Mouse (Mus musculus) liver, embryonic 16.5 days (tissue): ENCODE data around the gene Adcy2. TPM values are rescaled to one million over a fixed set of nuclear protein-coding genes. Genes with fewer than 3 reads are reported as not detected.

ENCODE experiments used
- ATAC-seq: fragments of 200-750 bp; cut with Nextera tagmentation; 2 replicates; pipeline ENCODE4 v1.8.0; 2017; ENCODE audit warnings: low read depth, mild to moderate bottlenecking, moderate number of reproducible peaks, moderate library complexity
- H3K27ac ChIP-seq: fragments of 300-500 bp; sonication (generic); 2 replicates; pipeline ENCODE4 v1.5.1; 2014; ENCODE audit warnings: mild to moderate bottlenecking, low read length
- H3K27me3 ChIP-seq: fragments of 300-500 bp; sonication (generic); 2 replicates; pipeline ENCODE4 v1.6.1; 2014; ENCODE audit warnings: low read depth, low read length, mixed read lengths; ENCODE audit not compliant: control insufficient read depth, insufficient read depth
- H3K36me3 ChIP-seq: fragments of 300-500 bp; sonication (generic); 2 replicates; pipeline ENCODE4 v1.6.1; 2014; ENCODE audit warnings: mild to moderate bottlenecking; ENCODE audit not compliant: control insufficient read depth, insufficient read depth
- H3K4me1 ChIP-seq: fragments of 300-500 bp; sonication (generic); 2 replicates; pipeline ENCODE4 v1.6.1; 2014; ENCODE audit warnings: low read depth, low read length, mixed read lengths; ENCODE audit not compliant: control insufficient read depth
- H3K4me2 ChIP-seq: fragments of 300-500 bp; sonication (generic); 2 replicates; pipeline ENCODE4 v1.6.1; 2014; ENCODE audit warnings: low read depth, low read length, mixed read lengths
- H3K4me3 ChIP-seq: fragments of 300-500 bp; sonication (generic); 2 replicates; pipeline ENCODE4 v1.5.1; 2014; ENCODE audit warnings: low read depth, mild to moderate bottlenecking, low read length
- H3K9ac ChIP-seq: fragments of 300-500 bp; sonication (generic); 2 replicates; pipeline ENCODE4 v1.6.1; 2014; ENCODE audit warnings: low read depth, low read length
- H3K9me3 ChIP-seq: fragments of 300-500 bp; sonication (generic); replicated peaks from 2 replicates; pipeline ENCODE4 v1.6.1; 2016; ENCODE audit warnings: low read length; ENCODE audit not compliant: control insufficient read depth
- WGBS: fragments of 180-500 bp; shearing (Covaris S2); extraction: QIAGEN DNeasy Blood & Tissue Kit; methylation state at CpG from one replicate; pipeline ENCODE4 v1.1.7; 2014; ENCODE audit not compliant: insufficient replicate concordance; 5-methylcytosine and 5-hydroxymethylcytosine counted together
- polyA plus RNA-seq: library from polyadenylated mRNA; unstranded; fragments of >200 nt; fragmentation: Nextera tagmentation; extraction: Ambion mirVana; gene quantifications from 2 replicates; pipeline ENCODE4 v1.2.1, GENCODE M21; 2015

Adcy2 gene
- polyA plus RNA-seq, 1 experiment from 2014 or later, result 0.30 TPM

GRCm38 (mm10) chr13:68684919-68685318 is 314.4 kb downstream of the Adcy2 start:
- no peak overlapping the region for H3K27ac ChIP-seq
- H3K9ac ChIP-seq, result no peak overlapping the region
- no peak for ATAC-seq
- H3K9me3 ChIP-seq, result no peaks in the 10 kb centered on the region; the same call in 1 of the 2 replicates
- H3K4me3 ChIP-seq, result no peak overlapping the region
- WGBS, result 71% methylated on average over 2 of the region's 2 CpGs
- no peaks in the 10 kb centered on the region for H3K27me3 ChIP-seq
- H3K36me3 ChIP-seq, result no peaks in the 10 kb centered on the region
- H3K4me2 ChIP-seq, result no peak overlapping the region
- no peaks in the 10 kb centered on the region for H3K4me1 ChIP-seq

GRCm38 (mm10) chr13:68680429-68680828 is 318.9 kb downstream of the Adcy2 start:
- Histone ChIP-seq H3K36me3 (no peaks in the 10 kb centered on the region), H3K9ac (no peak overlapping the region), H3K27ac (no peak overlapping the region), H3K4me1 (no peaks in the 10 kb centered on the region), H3K4me2 (no peak overlapping the region), H3K9me3 (no peaks in the 10 kb centered on the region; the same call in 1 of the 2 replicates), H3K4me3 (no peak overlapping the region), H3K27me3 (no peaks in the 10 kb centered on the region)
- 33% methylated on average over 1 of the region's 1 CpGs for WGBS
- no peak for ATAC-seq

DNA sequence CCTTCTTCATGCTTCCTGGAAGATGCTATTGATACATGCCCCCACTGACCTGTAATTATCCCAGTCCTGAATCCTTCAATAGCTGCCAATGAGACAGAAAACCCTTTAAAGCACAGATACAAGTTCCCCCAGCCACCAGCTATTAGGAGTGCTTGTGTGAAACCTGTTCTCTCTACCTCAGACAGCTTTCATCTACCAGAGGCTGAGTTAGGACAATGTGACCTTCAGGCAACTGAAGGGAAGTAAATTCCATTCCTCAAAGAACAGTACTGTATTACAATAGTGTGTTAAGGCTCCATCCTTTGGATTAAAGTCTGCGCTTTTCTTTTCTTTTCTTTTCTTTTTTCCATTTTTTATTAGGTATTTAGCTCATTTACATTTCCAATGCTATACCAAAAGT is 356.6 kb downstream of the Adcy2 start:
- no peaks in the 10 kb centered on the region for H3K4me1 ChIP-seq
- no peak overlapping the region for H3K27ac ChIP-seq
- H3K36me3 ChIP-seq, result no peaks in the 10 kb centered on the region
- H3K9ac ChIP-seq, result no peak overlapping the region
- no peak overlapping the region for H3K4me3 ChIP-seq
- H3K27me3 ChIP-seq, result no peaks in the 10 kb centered on the region
- no peak overlapping the region for H3K4me2 ChIP-seq
- ATAC-seq, result no peak
- H3K9me3 ChIP-seq, result no peaks in the 10 kb centered on the region
- 64% methylated on average over 1 of the region's 1 CpGs for WGBS

GRCm38 (mm10) chr13:68627041-68627440 is 372.3 kb downstream of the Adcy2 start:
- no peak overlapping the region for H3K9ac ChIP-seq
- H3K4me1 ChIP-seq, result no peaks in the 10 kb centered on the region
- WGBS, result 66% methylated on average over 3 of the region's 3 CpGs
- H3K9me3 ChIP-seq, result no peaks in the 10 kb centered on the region
- no peak overlapping the region for H3K4me2 ChIP-seq
- no peaks in the 10 kb centered on the region for H3K36me3 ChIP-seq
- no peak for ATAC-seq
- H3K4me3 ChIP-seq, result no peak overlapping the region
- H3K27me3 ChIP-seq, result no peaks in the 10 kb centered on the region
- no peak overlapping the region for H3K27ac ChIP-seq

DNA sequence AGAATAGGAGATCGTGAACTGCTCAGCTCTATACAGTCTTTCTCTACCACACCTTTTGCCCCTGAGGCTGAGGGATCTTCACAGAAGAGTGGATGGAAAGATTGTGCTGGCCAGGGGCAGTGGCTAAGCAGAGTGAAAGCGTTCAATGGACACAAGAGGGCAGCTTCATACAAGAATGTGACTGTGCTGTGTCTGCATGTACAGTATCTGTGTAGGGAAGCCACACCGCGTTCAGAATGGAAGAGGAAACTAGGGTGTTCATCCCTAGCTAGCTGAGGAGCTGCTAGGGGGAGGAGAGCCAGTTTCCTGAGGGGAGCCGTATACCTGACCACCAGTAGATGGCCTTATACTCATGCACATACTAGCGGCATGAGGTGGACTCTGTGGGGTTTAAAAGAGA is 376.5 kb downstream of the Adcy2 start:
- Histone ChIP-seq H3K36me3 (no peaks in the 10 kb centered on the region), H3K4me2 (no peak overlapping the region), H3K4me1 (no peaks in the 10 kb centered on the region), H3K9me3 (no peaks in the 10 kb centered on the region), H3K27me3 (no peaks in the 10 kb centered on the region), H3K4me3 (no peak overlapping the region), H3K9ac (no peak overlapping the region), H3K27ac (no peak overlapping the region)
- no peak for ATAC-seq
- 41% methylated on average over 6 of the region's 6 CpGs for WGBS

DNA sequence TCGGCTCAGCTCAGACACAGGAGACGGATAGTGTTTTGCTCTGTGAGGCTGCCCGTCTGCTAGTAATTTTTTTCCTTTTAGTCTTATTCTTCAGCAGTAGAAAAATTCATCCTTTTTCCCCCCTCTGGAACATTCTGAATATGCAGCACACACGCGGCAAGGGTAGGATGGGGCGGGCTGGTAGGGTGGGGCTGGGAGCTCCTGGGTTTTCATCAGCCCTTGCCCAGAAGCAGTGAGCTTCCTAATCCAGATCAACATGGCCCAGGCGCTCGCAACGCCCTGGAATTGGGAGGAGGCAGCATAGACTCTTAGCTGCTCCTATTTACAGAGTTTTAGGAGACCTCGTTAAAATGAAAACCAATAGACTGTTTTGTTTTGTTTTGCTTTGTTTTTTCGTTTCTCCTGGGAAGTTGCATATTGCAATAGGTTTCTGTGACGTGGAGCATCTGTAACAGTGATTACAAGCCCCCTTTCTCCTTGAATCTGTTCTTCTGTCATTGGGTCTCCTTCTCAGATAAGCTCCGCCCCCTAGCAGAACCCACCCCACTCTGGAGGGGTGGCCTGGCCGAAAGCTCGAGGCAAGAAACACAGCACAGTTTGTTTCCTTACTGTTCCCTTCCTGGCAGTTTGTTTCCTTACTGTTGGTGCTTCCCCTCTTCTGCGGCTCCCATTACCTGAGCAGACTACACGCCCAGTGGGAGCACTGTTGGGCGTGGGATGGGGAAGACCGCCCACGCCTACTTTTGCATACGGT is 391.5 kb downstream of the Adcy2 start:
- Histone ChIP-seq H3K4me1 (no peaks in the 10 kb centered on the region), H3K9ac (no peak overlapping the region), H3K27ac (no peak overlapping the region), H3K4me3 (no peak overlapping the region), H3K4me2 (no peak overlapping the region), H3K27me3 (no peaks in the 10 kb centered on the region), H3K36me3 (no peaks in the 10 kb centered on the region), H3K9me3 (no peaks in the 10 kb centered on the region)
- 44% methylated on average over 21 of the region's 21 CpGs for WGBS
- no peak for ATAC-seq

- Histone ChIP-seq H3K27ac (no peak overlapping the region), H3K4me3 (no peak overlapping the region), H3K36me3 (no peaks in the 10 kb centered on the region), H3K9me3 (no peaks in the 10 kb centered on the region), H3K4me1 (no peaks in the 10 kb centered on the region), H3K27me3 (no peaks in the 10 kb centered on the region), H3K9ac (no peak overlapping the region), H3K4me2 (peak overlapping the region; percentile 32)
- WGBS, result 2% methylated on average over 10 of the region's 11 CpGs
- ATAC-seq, result peak; percentile 51; the same call in 1 of the 2 replicates
Measured at GRCm38 (mm10) chr13:68605689-68606126, 393.6 kb downstream of the Adcy2 start.

DNA sequence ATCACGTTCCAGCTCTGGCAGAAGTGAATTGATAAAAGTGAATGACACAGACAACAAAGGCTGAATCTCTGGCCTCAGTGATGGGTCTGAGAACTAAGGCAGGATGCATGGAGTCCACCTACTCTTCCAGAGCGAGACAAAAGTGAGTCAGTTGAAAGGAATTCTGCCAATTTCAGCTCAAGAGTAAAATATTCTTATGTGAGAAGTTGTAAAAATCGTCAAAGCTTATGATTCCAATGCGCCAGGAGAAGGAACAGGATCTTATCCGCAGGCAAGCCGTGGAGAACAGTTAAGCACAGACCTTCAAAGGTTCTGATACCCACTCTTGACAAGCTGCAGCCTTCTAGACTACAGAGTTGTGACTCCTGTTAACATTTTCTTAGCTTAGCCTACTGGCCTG is 396.3 kb downstream of the Adcy2 start:
- H3K36me3 ChIP-seq, result no peaks in the 10 kb centered on the region
- H3K9ac ChIP-seq, result no peak overlapping the region
- 61% methylated on average over 6 of the region's 6 CpGs for WGBS

DNA sequence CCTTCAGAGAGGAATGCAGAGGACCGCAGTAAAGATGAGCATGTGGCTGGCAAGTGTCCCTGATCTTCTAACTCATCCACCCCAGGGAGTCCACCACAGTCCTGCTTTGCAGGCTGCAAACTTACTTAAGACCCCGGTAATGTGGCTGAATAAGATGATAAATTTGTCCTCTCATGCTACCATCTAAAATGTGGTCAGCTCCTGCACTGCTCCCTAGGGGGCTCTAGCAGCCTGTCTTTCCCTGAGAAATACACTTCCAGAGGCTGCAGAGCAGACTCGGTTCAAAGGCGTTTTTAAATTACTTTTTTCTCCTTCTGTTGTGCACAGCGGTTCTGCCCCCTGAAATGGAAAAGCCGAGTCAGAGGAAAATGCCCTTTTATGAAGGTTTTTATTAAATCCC is 398.2 kb downstream of the Adcy2 start:
- WGBS, result 20% methylated on average over 6 of the region's 6 CpGs
- H3K27me3 ChIP-seq, result no peaks in the 10 kb centered on the region
- H3K4me2 ChIP-seq, result no peak overlapping the region
- H3K9ac ChIP-seq, result no peak overlapping the region
- no peaks in the 10 kb centered on the region; the same call in 1 of the 2 replicates for H3K4me1 ChIP-seq
- no peaks in the 10 kb centered on the region for H3K36me3 ChIP-seq
- H3K4me3 ChIP-seq, result no peak overlapping the region
- no peaks in the 10 kb centered on the region for H3K9me3 ChIP-seq
- H3K27ac ChIP-seq, result no peak overlapping the region
- no peak for ATAC-seq

More for the DNA sequence above, 396.3 kb downstream of the Adcy2 start:
- Histone ChIP-seq H3K4me3 (no peak overlapping the region), H3K4me2 (no peak overlapping the region), H3K9me3 (no peaks in the 10 kb centered on the region), H3K4me1 (no peaks in the 10 kb centered on the region), H3K27ac (no peak overlapping the region), H3K27me3 (no peaks in the 10 kb centered on the region)
- no peak for ATAC-seq
